Mouse (Mus musculus) G1E (cell line): ENCODE results near the gene Tom1.

Source experiments
- CTCF ChIP-seq: IDR thresholded peaks from 2 replicates; pipeline ENCODE4 v1.5.1; 2012; ENCODE audit warnings: low read depth, low read length, inconsistent platforms, mixed read lengths
- GATA1 ChIP-seq: IDR thresholded peaks from 2 replicates; pipeline ENCODE4 v1.6.1; 2012; ENCODE audit warnings: borderline replicate concordance, low read length, inconsistent platforms, mixed read lengths
- POLR2AphosphoS5 ChIP-seq: IDR thresholded peaks from 2 replicates; pipeline ENCODE4 v1.6.1; 2012; ENCODE audit warnings: low read depth, low read length, inconsistent platforms; ENCODE audit not compliant: insufficient replicate concordance

DNA sequence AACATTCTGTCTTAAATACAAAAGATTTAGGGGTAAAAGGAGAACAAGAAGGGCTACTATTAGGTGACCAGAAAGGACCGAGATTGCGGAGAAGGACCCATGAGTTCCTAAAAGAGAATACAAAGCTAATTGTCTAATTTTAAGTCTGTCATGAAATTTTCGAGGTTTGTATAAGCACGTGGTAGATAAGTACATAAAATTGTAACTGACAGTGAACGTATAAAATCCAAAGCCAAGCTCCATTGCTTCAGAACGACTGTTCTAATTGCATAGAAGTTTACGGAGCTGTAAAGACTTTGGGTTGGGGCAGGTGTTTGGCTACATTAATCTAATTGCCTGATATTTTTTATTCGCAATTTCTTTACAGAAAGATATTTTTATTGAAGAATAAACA lies 40.4 kb upstream of the Tom1 start, which contains the start of gene Hmgxb4:
- TF ChIP-seq CTCF = no peak
- no peak for TF ChIP-seq GATA1
- TF ChIP-seq POLR2AphosphoS5 = no peak
